Mouse (Mus musculus) CH12.LX (cell line): ENCODE measurements around the gene Meaf6.

Experiments
- CTCF ChIP-seq, 2 experiments: IDR thresholded peaks in 1 of 2; conservative IDR thresholded peaks in 1 of 2; 2 replicates each; pipeline ENCODE4 v1.5.1; 2011 to 2012; ENCODE audit warnings: low read depth in 2 of 2, low read length in 2 of 2, improper control_type of control experiment in 1 of 2, inconsistent platforms in 1 of 2, mild to moderate bottlenecking in 1 of 2, moderate library complexity in 1 of 2
- JUN ChIP-seq: IDR thresholded peaks from 2 replicates; pipeline ENCODE4 v1.6.1; 2011; ENCODE audit warnings: low read depth, mild to moderate bottlenecking, low read length, improper control_type of control experiment, moderate library complexity; ENCODE audit not compliant: insufficient read depth

GRCm38 (mm10) chr4:125131493-125131892 lies 46.6 kb downstream of the Meaf6 start:
- TF ChIP-seq CTCF (conservative IDR thresholded peaks at IDR 0.05 in 1 of 2, IDR thresholded peaks at IDR 0.05 in 1 of 2; ENCODE audit: low read depth in 2 of 2, low read length in 2 of 2), result no peak
- TF ChIP-seq JUN, result no peak
